Mouse (Mus musculus): ENCODE measurements around the gene Kcnmb1.
A peak's percentile ranks its signal among the peaks of the same experiment; 100 is the strongest.

Kcnmb1 gene

GRCm38 (mm10) chr11:33944786-33945328 is 18.0 kb upstream of the Kcnmb1 start:
- DNase-seq = no peak

- no peak for DNase-seq
Measured at GRCm38 (mm10) chr11:33946501-33946900, 16.3 kb upstream of the Kcnmb1 start.

- no peak for DNase-seq
Measured at GRCm38 (mm10) chr11:33951155-33951554, 11.7 kb upstream of the Kcnmb1 start.

GRCm38 (mm10) chr11:33951684-33952625 is 10.9 kb upstream of the Kcnmb1 start:
- no peak for DNase-seq

- no peak for DNase-seq
Measured at GRCm38 (mm10) chr11:33955982-33956381, 6.8 kb upstream of the Kcnmb1 start.

- no peak for DNase-seq
Measured at GRCm38 (mm10) chr11:33956623-33957022, 6.2 kb upstream of the Kcnmb1 start.

- DNase-seq = no peak
Measured at GRCm38 (mm10) chr11:33957595-33957994, 5.2 kb upstream of the Kcnmb1 start.

GRCm38 (mm10) chr11:33958713-33959112 is 4.1 kb upstream of the Kcnmb1 start:
- DNase-seq = no peak

- DNase-seq = no peak
Measured at GRCm38 (mm10) chr11:33962178-33962577, 635 bp upstream of the Kcnmb1 start.

- DNase-seq = no peak
Measured at GRCm38 (mm10) chr11:33965380-33965779, 2.6 kb downstream of the Kcnmb1 start.

GRCm38 (mm10) chr11:33967708-33968107 is 4.9 kb downstream of the Kcnmb1 start:
- DNase-seq = no peak

- DNase-seq = no peak
Measured at GRCm38 (mm10) chr11:33969199-33969598, 6.4 kb downstream of the Kcnmb1 start.

- no peak for DNase-seq
Measured at GRCm38 (mm10) chr11:33972114-33972513, 9.3 kb downstream of the Kcnmb1 start.

GRCm38 (mm10) chr11:33974341-33975040 is 11.7 kb downstream of the Kcnmb1 start:
- DNase-seq = peak; percentile 4

GRCm38 (mm10) chr11:33975121-33975520 is 12.3 kb downstream of the Kcnmb1 start:
- no peak for DNase-seq

GRCm38 (mm10) chr11:33980146-33980545 is 17.3 kb downstream of the Kcnmb1 start:
- no peak for DNase-seq

GRCm38 (mm10) chr11:33986525-33986924 is 23.7 kb downstream of the Kcnmb1 start:
- no peak for DNase-seq

- no peak for DNase-seq
Measured at GRCm38 (mm10) chr11:33990002-33990401, 27.2 kb downstream of the Kcnmb1 start.

GRCm38 (mm10) chr11:33992938-33993337 is 30.1 kb downstream of the Kcnmb1 start, which contains the start of gene Kcnip1:
Kcnip1 (minus strand) TSS chr11:33993152.
- peak; percentile 6 for DNase-seq

GRCm38 (mm10) chr11:33993496-33993895 is 30.7 kb downstream of the Kcnmb1 start:
- no peak for DNase-seq

- no peak for DNase-seq
Measured at GRCm38 (mm10) chr11:33998244-33998643, 35.4 kb downstream of the Kcnmb1 start.

- no peak for DNase-seq
Measured at GRCm38 (mm10) chr11:34000416-34000815, 37.6 kb downstream of the Kcnmb1 start.

- DNase-seq = peak; percentile 35
Measured at GRCm38 (mm10) chr11:34001938-34002592, 39.3 kb downstream of the Kcnmb1 start.

All from cerebellum, adult 8-10 months (tissue).